Mouse (Mus musculus) CH12.LX (cell line): ENCODE results near the gene Mslnl. TPM values are rescaled to one million over a fixed set of nuclear protein-coding genes. Genes with fewer than 3 reads are reported as not detected.

Experiments used
- DNase-seq: peaks from one replicate; pipeline ENCODE4 v3.0.0-alpha.2; 2013; ENCODE audit errors: extremely low read depth
- H3K27ac ChIP-seq: 2 replicates; pipeline ENCODE4 v1.5.1; 2012; ENCODE audit warnings: low read depth, mild to moderate bottlenecking, control low read depth, moderate library complexity; ENCODE audit not compliant: insufficient read depth
- H3K27me3 ChIP-seq: replicated peaks from 2 replicates; pipeline ENCODE3; 2012; ENCODE audit warnings: inconsistent platforms
- H3K36me3 ChIP-seq, 2 experiments: replicated peaks in 1 of 2; 2 replicates each; pipeline versions ENCODE3 to v1.6.1; 2012; ENCODE audit warnings: inconsistent platforms in 1 of 2, low read length in 1 of 2, mild to moderate bottlenecking in 1 of 2, mixed read lengths in 1 of 2, moderate library complexity in 1 of 2; ENCODE audit not compliant: control insufficient read depth in 1 of 2, insufficient read depth in 1 of 2
- H3K4me1 ChIP-seq, 2 experiments: 2 replicates each; pipeline ENCODE4 v1.6.1; 2012; ENCODE audit warnings: inconsistent platforms in 1 of 2, moderate library complexity in 1 of 2; ENCODE audit not compliant: insufficient read depth in 2 of 2, control insufficient read depth in 1 of 2
- H3K4me2 ChIP-seq: 2 replicates; pipeline ENCODE4 v1.6.1; 2012; ENCODE audit warnings: low read depth, mild to moderate bottlenecking, control low read depth; ENCODE audit not compliant: poor library complexity, insufficient read depth, severe bottlenecking
- H3K4me3 ChIP-seq, 3 experiments: fragments of 150-350 bp in 1 of 3; sonication (generic) in 1 of 3; replicated peaks in 1 of 3; 2 replicates each; pipeline versions ENCODE3 to v1.5.1; 2011 to 2012; ENCODE audit warnings: low read depth in 2 of 3, low read length in 2 of 3, mild to moderate bottlenecking in 2 of 3, moderate library complexity in 2 of 3, control low read depth in 1 of 3, improper control_type of control experiment in 1 of 3, inconsistent platforms in 1 of 3, mixed read lengths in 1 of 3; ENCODE audit not compliant: poor library complexity in 1 of 3
- H3K79me2 ChIP-seq: replicated peaks from 2 replicates; pipeline ENCODE4 v1.6.1; 2012; ENCODE audit warnings: mild to moderate bottlenecking, moderate library complexity; ENCODE audit not compliant: control insufficient read depth, poor library complexity, insufficient read depth, severe bottlenecking; ENCODE audit errors: extremely low read depth
- H3K9ac ChIP-seq: 2 replicates; pipeline ENCODE4 v1.6.1; 2012; ENCODE audit warnings: low read depth, mild to moderate bottlenecking, control low read depth, moderate library complexity; ENCODE audit not compliant: insufficient read depth
- H3K9me3 ChIP-seq: replicated peaks from 2 replicates; pipeline ENCODE3; 2012; ENCODE audit warnings: low read length, inconsistent platforms, mixed read lengths
- CTCF ChIP-seq, 2 experiments: IDR thresholded peaks in 1 of 2; conservative IDR thresholded peaks in 1 of 2; 2 replicates each; pipeline ENCODE4 v1.5.1; 2011 to 2012; ENCODE audit warnings: low read depth in 2 of 2, low read length in 2 of 2, improper control_type of control experiment in 1 of 2, inconsistent platforms in 1 of 2, mild to moderate bottlenecking in 1 of 2, moderate library complexity in 1 of 2
- EP300 ChIP-seq: IDR thresholded peaks from 2 replicates; pipeline ENCODE4 v1.6.1; 2011; ENCODE audit warnings: low read length, improper control_type of control experiment
- ETS1 ChIP-seq: conservative IDR thresholded peaks from 2 replicates; pipeline ENCODE4 v1.6.1; 2012; ENCODE audit warnings: low read depth, mild to moderate bottlenecking, inconsistent platforms, low read length, improper control_type of control experiment, moderate library complexity
- KAT2A ChIP-seq: IDR thresholded peaks from 2 replicates; pipeline ENCODE4 v1.6.1; 2012; ENCODE audit warnings: low read length, improper control_type of control experiment, inconsistent platforms; ENCODE audit not compliant: insufficient replicate concordance
- MAZ ChIP-seq: IDR thresholded peaks from 2 replicates; pipeline ENCODE4 v1.6.1; 2012; ENCODE audit warnings: low read depth, mild to moderate bottlenecking, inconsistent platforms, low read length, improper control_type of control experiment, moderate library complexity
- MYC ChIP-seq: IDR thresholded peaks from 2 replicates; pipeline ENCODE4 v1.6.1; 2011; ENCODE audit warnings: low read depth, mild to moderate bottlenecking, improper control_type of control experiment, low read length
- PAX5 ChIP-seq: IDR thresholded peaks from 2 replicates; pipeline ENCODE4 v1.6.1; 2012; ENCODE audit warnings: low read length, inconsistent platforms, mixed read lengths
- POLR2AphosphoS2 ChIP-seq: IDR thresholded peaks from 2 replicates; pipeline ENCODE4 v1.6.1; 2011; ENCODE audit warnings: low read depth, low read length, improper control_type of control experiment
- RCOR1 ChIP-seq: conservative IDR thresholded peaks from 2 replicates; pipeline ENCODE4 v1.6.1; 2012; ENCODE audit warnings: low read depth, mild to moderate bottlenecking, inconsistent platforms, low read length, improper control_type of control experiment
- USF1 ChIP-seq: IDR thresholded peaks from 2 replicates; pipeline ENCODE4 v1.6.1; 2014; ENCODE audit warnings: low read depth, mild to moderate bottlenecking, inconsistent platforms, low read length, improper control_type of control experiment
- USF2 ChIP-seq: conservative IDR thresholded peaks from 2 replicates; pipeline ENCODE4 v1.6.1; 2011; ENCODE audit warnings: low read depth, low read length, improper control_type of control experiment
- ZKSCAN1 ChIP-seq: IDR thresholded peaks from 2 replicates; pipeline ENCODE4 v1.6.1; 2012; ENCODE audit warnings: low read depth, inconsistent platforms, low read length, improper control_type of control experiment, borderline replicate concordance
- ZNF384 ChIP-seq: IDR thresholded peaks from 2 replicates; pipeline ENCODE4 v1.6.1; 2012; ENCODE audit warnings: low read depth, low read length, improper control_type of control experiment, inconsistent platforms
- dilution Hi-C: fragments of 300-500 bp; cut with MboI; formaldehyde crosslinking; loops from 2 replicates; pipeline ENCODE4 v1.14.3; 2020; ENCODE audit warnings: low sequenced_read_pairs; ENCODE audit not compliant: extremely low pct_unique_long_range_greater_than_20kb, extremely low pct_ligation_motif_present
- in situ Hi-C: fragments of 300-500 bp; cut with MboI; formaldehyde crosslinking; loops from 3 replicates; pipeline ENCODE4 v1.14.3; 2019; ENCODE audit warnings: low sequenced_read_pairs, low pct_ligation_motif_present, low pct_unique_long_range_greater_than_20kb, mixed read lengths
- polyA plus RNA-seq: library from polyadenylated mRNA; unstranded; fragments of >175 nt; gene quantifications from 2 replicates; pipeline ENCODE4 v1.2.1, GENCODE M21; 2012; ENCODE audit warnings: low read depth; ENCODE audit not compliant: insufficient read length
- total RNA-seq, 2 experiments: library from RNA; depleted of rRNA; stranded (reverse); fragments of 300-350 nt in 1 of 2; fragments of >200 nt in 1 of 2; gene quantifications; 2 replicates each; pipeline ENCODE4 v1.2.3; 2012 to 2014

Gene Mslnl
- total and polyA plus RNA-seq, 3 experiments = not detected

DNA sequence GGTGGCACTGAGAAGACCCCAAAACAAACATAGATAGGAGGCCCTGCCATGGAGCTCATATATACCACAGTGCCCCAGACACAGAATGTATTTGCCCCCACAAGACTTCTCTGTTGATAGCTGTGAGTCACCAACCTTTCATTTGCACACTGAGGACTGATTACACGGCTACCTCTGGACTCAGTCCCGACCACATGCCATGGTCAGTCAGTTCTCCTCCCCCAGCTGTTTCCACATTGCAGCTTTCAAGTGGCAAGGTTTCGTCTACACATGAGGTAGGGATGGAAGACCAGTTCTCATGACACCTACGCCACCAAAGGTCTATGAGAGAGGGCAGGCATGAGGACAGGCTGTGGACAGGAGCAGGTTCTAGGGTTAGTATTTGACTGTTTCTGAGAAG lies 24.7 kb upstream of the Mslnl start:
- Histone ChIP-seq H3K36me3 (no peaks in the 10 kb centered on the region), H3K27ac (no peak overlapping the region), H3K9me3 (peaks cover 19% of the 10 kb centered on the region), H3K27me3 (peaks cover 63% of the 10 kb centered on the region), H3K9ac (no peak overlapping the region), H3K4me3 (no peak overlapping the region), H3K4me1 (peaks cover 6 to 8% of the 10 kb centered on the region in 2 experiments; a peak in 2 of 4 replicates), H3K4me2 (no peak overlapping the region), H3K79me2 (no peaks in the 10 kb centered on the region)
- dilution Hi-C loops = no loop called here
- TF ChIP-seq USF1 = no peak
- TF ChIP-seq EP300 = no peak
- no peak for TF ChIP-seq CTCF (conservative IDR thresholded peaks at IDR 0.05 in 1 of 2, IDR thresholded peaks at IDR 0.05 in 1 of 2; ENCODE audit: low read depth in 2 of 2, low read length in 2 of 2)
- no peak for DNase-seq
- in situ Hi-C loops = no loop called here

DNA sequence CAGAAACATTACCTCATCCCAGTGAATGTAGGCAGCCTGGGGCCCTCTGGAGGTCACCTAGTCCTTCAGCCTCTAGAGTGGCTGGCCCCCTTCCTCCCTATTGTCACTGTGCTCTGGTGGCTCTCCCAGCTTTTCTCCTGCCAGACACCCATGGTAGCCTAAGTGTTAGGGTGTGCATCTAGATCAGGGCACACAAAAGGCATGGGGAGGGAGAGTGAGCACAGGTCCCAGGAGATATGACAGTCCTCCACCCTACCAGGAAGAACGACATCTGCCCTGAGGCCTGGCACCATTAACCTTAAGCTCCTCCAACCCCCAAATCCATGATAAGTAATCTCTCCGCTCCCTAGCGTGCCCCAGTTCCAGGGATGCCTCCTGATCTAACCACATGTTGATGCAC lies 20.2 kb upstream of the Mslnl start:
- Histone ChIP-seq H3K79me2 (no peaks in the 10 kb centered on the region), H3K9me3 (peaks cover 4% of the 10 kb centered on the region), H3K27ac (no peak overlapping the region), H3K4me2 (no peak overlapping the region), H3K36me3 (peaks cover 16 to 31% of the 10 kb centered on the region in 2 experiments), H3K9ac (no peak overlapping the region), H3K4me1 (peaks cover 23 to 34% of the 10 kb centered on the region in 2 experiments), H3K27me3 (peaks cover 35% of the 10 kb centered on the region), H3K4me3 (no peak overlapping the region)
- in situ Hi-C loops (no loop called here), dilution Hi-C loops (no loop called here)
- DNase-seq = no peak
- TF ChIP-seq MYC (no peak), ZKSCAN1 (no peak), KAT2A (no peak), ETS1 (no peak), RCOR1 (no peak), USF2 (no peak), PAX5 (no peak), ZNF384 (no peak)

DNA sequence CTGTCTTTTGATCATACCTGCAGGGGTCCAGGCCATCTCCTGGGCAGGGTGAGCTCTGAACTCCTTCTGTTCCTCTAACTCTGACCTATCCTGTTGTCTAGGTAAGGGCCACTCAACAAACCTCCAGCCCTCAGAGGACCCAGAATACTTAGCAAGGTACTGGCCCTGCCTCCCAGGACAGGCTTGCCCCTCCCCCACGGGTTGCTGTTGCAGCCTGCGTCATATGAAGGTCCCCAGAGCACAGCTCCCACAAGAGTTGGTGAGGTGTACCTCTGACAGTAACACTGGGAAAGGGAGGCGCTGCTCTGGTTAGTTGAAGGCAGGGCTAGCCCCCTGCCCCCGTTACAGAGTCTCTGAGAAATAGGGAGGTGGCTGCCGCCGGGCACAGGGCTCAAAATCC lies 19.7 kb upstream of the Mslnl start:
- in situ Hi-C loops = no loop called here
- H3K27me3 ChIP-seq = peaks cover 31% of the 10 kb centered on the region
- H3K36me3 ChIP-seq = peaks cover 21 to 36% of the 10 kb centered on the region in 2 experiments
- DNase-seq = peak; percentile 18
- no peaks in the 10 kb centered on the region for H3K79me2 ChIP-seq
- H3K4me3 ChIP-seq = no peak overlapping the region
- H3K27ac ChIP-seq = no peak overlapping the region
- dilution Hi-C loops = no loop called here
- peaks cover 4% of the 10 kb centered on the region for H3K9me3 ChIP-seq
- H3K4me2 ChIP-seq = no peak overlapping the region
- TF ChIP-seq POLR2AphosphoS2 (0 out of 2 replicates have a peak, but pooled peaks have one; percentile 42), MAZ (no peak), USF1 (no peak), CTCF (conservative IDR thresholded peaks at IDR 0.05 in 1 of 2, IDR thresholded peaks at IDR 0.05 in 1 of 2; ENCODE audit: low read depth in 2 of 2, low read length in 2 of 2) (no peak)
- no peak overlapping the region for H3K9ac ChIP-seq
- H3K4me1 ChIP-seq = peaks cover 23 to 34% of the 10 kb centered on the region in 2 experiments
